Mouse (Mus musculus): ENCODE results near the gene Sipa1.

Gene Sipa1

GRCm38 (mm10) chr19:5685861-5686260, 22.4 kb upstream of the Sipa1 start:
- DNase-seq, result no peak

GRCm38 (mm10) chr19:5685431-5685830, 21.9 kb upstream of the Sipa1 start:
- no peak for DNase-seq

GRCm38 (mm10) chr19:5684985-5685384, 21.5 kb upstream of the Sipa1 start:
- DNase-seq, result no peak

- no peak for DNase-seq
Observed at GRCm38 (mm10) chr19:5684236-5684635, 20.7 kb upstream of the Sipa1 start.

- peak; percentile 51 for DNase-seq
Observed at GRCm38 (mm10) chr19:5680432-5680831, 16.9 kb upstream of the Sipa1 start.

- DNase-seq, result no peak
Observed at GRCm38 (mm10) chr19:5668372-5668771, 4.9 kb upstream of the Sipa1 start.

GRCm38 (mm10) chr19:5666386-5666785, 2.9 kb upstream of the Sipa1 start:
- DNase-seq, result no peak

GRCm38 (mm10) chr19:5665465-5665864, 2.0 kb upstream of the Sipa1 start:
- DNase-seq, result no peak

- no peak for DNase-seq
Observed at GRCm38 (mm10) chr19:5664669-5665257, 1.3 kb upstream of the Sipa1 start.

- DNase-seq, result no peak
Observed at GRCm38 (mm10) chr19:5662310-5662709, 1.2 kb downstream of the Sipa1 start.

GRCm38 (mm10) chr19:5660942-5661751, 2.4 kb downstream of the Sipa1 start:
- DNase-seq, result peak; percentile 68

- DNase-seq, result no peak
Observed at GRCm38 (mm10) chr19:5654720-5655298, 8.7 kb downstream of the Sipa1 start.

GRCm38 (mm10) chr19:5653969-5654719, 9.4 kb downstream of the Sipa1 start:
- no peak for DNase-seq

GRCm38 (mm10) chr19:5652570-5652969, 10.9 kb downstream of the Sipa1 start:
- DNase-seq, result no peak

- no peak for DNase-seq
Observed at GRCm38 (mm10) chr19:5651502-5652274, 11.8 kb downstream of the Sipa1 start.

GRCm38 (mm10) chr19:5649298-5649741, 14.2 kb downstream of the Sipa1 start:
- DNase-seq, result peak; percentile 63

- peak; percentile 86 for DNase-seq
Observed at GRCm38 (mm10) chr19:5648401-5649297, 14.9 kb downstream of the Sipa1 start.

- DNase-seq, result no peak
Observed at GRCm38 (mm10) chr19:5647791-5648190, 15.7 kb downstream of the Sipa1 start.

GRCm38 (mm10) chr19:5646731-5647330, 16.7 kb downstream of the Sipa1 start:
- no peak for DNase-seq

- DNase-seq, result no peak
Observed at GRCm38 (mm10) chr19:5645280-5645679, 18.2 kb downstream of the Sipa1 start.

GRCm38 (mm10) chr19:5641641-5642040, 21.9 kb downstream of the Sipa1 start:
- DNase-seq, result no peak

Data from kidney, postnatal 10 days (tissue).